Mouse (Mus musculus) layer of hippocampus, postnatal 36 days (tissue): ENCODE results near the gene Camta1. TPM values are rescaled to one million over a fixed set of nuclear protein-coding genes. Genes with fewer than 3 reads are reported as not detected.

Experiments
- DNase-seq, 2 experiments: peaks; one replicate each; pipeline ENCODE4 v3.0.0; 2022
- total RNA-seq, 2 experiments: library from RNA; stranded (reverse); gene quantifications; 2 replicates each; pipeline ENCODE4 v1.2.3; 2021

The Camta1 gene
- total RNA-seq, 2 experiments from 2014 or later: 279 to 294 TPM

DNA sequence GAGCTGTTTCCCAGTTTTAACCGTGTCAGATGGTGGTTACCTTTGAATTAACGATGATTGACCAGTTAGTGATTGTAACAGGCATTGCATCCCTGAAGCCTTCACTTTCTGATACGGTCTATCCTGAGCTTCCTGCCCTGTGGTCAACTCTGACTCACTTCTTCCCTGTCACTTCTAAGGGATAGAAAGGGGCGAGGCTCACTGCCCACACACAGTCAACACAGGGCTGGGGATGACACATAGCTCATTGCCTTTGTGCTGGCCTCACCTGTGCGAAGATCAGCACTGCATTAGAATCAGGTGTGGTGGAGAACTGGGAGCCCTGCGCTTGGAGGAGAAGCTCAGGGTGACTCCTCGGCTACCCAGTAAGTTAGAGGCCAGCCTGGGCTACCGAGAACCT lies 892.7 kb downstream of the Camta1 start:
- DNase-seq: no peak

DNA sequence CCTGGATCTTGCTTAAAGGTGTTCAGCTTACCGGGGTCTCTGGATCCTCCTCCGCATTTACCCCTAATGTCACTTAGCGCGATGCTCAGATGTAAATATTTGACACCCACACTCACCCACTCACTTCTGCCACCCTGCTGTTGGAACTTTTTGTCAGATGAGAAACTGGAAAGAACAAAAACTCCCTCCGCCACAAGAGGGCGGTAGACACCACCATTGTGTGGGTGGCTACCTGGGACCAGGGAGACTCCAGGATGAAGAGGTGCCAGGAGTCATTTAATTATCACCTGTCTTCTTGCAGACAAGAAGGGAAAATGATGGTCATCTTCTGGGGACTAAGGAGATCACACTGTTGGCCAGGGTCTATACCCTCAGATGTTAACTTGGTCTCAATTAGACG lies 895.1 kb downstream of the Camta1 start:
- DNase-seq: peak; percentile 51 to 73

GRCm38 (mm10) chr4:150965555-150965951 lies 896.1 kb downstream of the Camta1 start:
- no peak for DNase-seq

DNA sequence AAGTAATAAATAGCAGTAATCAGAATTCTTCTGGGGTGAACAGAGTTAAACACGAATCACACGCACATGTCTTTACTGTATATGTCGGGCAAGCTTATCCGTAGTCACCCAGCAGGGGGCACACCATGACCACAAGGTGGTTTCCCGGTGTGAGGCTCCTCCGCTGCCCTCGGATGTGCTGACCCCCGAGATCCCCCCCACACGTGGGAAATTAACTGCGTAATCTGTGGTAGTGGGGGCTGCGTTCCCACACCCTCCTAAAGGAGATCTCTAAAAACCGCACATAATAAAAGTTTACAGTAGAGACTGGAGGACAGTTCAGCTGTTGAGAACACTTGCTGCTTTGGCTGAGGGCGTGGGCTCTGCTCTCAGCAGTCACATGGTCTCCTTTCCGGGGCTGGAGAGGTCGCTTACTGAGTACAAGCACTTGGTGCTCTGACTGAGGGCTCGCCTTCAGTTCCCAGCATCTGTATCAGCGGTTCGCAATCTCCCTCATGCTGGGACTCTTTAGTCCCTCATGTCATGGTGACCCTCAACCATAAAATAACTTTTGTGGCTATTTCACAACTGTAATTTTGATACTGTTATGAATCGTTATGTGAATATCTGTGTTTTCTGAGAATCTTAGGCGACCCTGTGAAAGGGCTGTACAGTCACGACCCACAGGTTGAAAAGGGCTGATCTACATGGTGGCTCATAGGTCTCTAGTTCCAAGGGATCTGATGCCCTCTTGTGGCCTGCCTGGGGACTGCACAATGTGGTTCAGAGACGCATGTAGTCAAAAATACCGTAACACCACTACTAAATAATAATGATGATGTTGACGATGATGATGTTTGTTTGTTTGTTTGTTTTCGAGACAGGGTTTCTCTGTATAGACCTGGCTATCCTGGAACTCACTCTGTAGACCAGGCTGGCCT lies 896.8 kb downstream of the Camta1 start:
- peak; percentile 80 to 85 for DNase-seq

- no peak for DNase-seq
Observed at GRCm38 (mm10) chr4:150963711-150964110, 898.0 kb downstream of the Camta1 start.

GRCm38 (mm10) chr4:150962231-150962630 lies 899.4 kb downstream of the Camta1 start:
- no peak for DNase-seq

- DNase-seq: no peak
Observed at GRCm38 (mm10) chr4:150958536-150958935, 903.1 kb downstream of the Camta1 start.

DNA sequence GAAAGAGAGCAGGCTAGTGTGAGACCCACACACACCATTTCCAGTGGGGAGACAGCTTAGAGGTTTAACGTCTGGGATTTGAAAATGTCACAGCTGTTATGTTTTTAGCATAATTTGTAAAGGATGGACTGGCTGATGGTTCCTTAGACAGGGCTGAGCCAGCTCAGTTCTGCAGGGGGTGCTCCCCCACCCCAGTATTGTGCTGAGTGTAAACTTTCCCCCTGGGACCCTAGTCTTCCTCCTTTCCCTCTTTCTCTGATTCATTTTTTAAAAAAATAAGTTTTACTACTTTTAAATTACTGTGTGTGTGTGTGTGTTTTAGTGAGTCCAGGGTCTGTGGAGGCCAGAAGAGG lies 904.6 kb downstream of the Camta1 start:
- no peak for DNase-seq

DNA sequence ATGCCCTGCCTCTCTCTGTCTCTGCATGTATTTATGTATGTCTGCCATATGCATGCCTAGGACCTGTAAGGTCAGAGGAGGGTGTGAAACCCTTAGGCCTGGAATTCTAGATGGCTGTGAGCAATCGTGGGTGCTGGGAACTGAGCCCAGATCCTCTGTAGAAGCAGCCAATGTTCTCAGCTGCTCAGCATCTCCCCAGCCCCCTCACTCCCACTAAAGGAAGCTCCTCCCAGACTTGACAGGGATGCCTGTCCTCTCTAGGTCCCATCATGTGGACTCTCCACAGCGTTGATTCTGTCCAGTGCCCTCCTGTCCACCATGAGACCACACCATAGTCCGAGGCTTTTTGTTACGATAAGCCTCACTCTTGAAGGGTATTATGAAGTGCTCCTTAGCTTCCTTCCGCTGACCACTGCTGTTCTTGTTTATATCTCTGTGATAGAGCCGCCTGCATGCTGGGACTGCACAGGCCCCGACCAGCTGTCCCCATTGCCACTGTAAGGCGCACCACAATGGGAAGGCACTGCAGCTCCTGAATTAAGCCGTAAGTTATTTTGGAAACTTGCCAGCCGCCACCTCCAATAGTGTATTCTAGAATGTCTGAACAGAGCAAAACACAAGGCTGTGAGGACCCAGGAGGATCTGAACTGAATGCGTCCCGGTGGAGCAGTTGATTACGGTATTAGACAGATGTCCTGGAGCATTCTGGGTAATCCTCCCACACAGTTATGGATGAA lies 905.1 kb downstream of the Camta1 start:
- peak; percentile 23 to 45 for DNase-seq

- DNase-seq: no peak
Observed at GRCm38 (mm10) chr4:150950972-150951371, 910.7 kb downstream of the Camta1 start.

DNA sequence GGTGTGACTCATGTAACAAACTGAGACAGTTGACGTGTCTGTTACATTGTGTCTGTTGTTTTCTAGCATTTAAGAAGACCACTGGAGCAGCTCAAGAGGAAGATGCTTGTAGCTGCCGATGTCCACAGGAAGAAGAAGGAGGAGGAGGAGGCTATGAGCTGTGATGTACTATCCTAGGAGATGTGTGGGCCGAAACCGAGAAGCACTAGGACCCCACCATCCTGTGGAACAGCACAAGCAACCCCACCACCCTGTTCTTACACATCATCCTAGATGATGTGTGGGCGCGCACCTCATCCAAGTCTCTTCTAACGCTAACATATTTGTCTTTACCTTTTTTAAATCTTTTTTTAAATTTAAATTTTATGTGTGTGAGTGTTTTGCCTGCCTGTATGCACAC lies 917.0 kb downstream of the Camta1 start:
- DNase-seq: no peak

- no peak for DNase-seq
Observed at GRCm38 (mm10) chr4:150939991-150940651, 921.6 kb downstream of the Camta1 start.

DNA sequence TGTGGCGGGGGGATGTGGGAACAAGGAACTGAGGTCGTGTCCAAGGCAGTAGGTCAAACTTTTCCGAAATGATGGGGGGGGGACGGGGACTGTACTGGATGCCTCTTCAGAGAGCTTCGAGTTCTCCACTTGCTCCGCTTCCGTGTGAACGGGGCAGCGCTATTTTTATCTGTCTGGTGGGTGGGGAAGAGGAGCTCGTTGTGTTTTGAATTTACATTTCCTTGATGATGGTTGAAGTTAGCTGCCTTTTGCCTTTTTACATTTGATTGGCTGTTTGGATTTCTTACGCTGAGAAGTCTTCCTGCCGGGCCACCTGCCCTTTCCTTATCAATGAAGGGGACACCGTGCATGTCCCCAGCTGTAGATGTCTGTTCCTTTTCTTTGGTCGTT lies 923.6 kb downstream of the Camta1 start:
- DNase-seq: no peak

DNA sequence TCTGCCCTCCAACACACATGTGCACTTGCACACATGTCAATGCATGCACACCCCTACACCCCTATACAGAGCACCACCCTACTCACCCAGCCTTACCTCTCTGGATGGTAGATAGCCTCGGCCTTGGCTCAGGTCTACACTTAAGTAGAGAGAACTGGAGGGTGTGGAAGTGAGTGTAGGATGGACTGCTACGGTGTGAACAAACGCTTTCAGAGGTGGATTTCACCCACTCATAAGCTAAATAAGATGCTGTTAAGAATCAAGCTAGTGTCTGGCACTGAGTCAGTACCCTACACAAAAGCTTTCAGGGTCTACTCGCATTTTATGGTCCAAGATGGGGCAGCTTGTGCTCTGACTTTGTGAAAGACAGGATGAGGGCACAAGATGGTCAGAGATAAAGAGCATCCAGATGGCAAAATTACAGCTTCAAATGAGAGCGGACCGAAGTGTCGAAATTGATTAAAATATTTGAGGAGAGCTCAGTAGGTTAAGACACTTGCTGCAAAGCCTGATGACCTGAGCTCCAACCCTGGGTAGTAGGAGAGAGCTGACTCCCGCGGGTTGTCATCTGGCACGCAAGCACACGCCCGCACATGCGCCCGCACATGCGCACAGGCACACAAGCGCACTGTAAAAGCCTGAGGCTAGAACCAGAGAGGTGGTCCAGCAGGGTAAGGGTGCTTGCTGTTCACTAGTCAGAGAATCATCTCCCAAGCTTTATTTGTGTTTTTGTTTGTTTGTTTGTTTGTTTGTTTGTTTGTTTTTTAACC lies 924.2 kb downstream of the Camta1 start:
- DNase-seq: peak; percentile 41 to 59

- DNase-seq: no peak
Observed at GRCm38 (mm10) chr4:150933503-150933902, 928.2 kb downstream of the Camta1 start.

GRCm38 (mm10) chr4:150927789-150928188 lies 933.9 kb downstream of the Camta1 start:
- DNase-seq: no peak

DNA sequence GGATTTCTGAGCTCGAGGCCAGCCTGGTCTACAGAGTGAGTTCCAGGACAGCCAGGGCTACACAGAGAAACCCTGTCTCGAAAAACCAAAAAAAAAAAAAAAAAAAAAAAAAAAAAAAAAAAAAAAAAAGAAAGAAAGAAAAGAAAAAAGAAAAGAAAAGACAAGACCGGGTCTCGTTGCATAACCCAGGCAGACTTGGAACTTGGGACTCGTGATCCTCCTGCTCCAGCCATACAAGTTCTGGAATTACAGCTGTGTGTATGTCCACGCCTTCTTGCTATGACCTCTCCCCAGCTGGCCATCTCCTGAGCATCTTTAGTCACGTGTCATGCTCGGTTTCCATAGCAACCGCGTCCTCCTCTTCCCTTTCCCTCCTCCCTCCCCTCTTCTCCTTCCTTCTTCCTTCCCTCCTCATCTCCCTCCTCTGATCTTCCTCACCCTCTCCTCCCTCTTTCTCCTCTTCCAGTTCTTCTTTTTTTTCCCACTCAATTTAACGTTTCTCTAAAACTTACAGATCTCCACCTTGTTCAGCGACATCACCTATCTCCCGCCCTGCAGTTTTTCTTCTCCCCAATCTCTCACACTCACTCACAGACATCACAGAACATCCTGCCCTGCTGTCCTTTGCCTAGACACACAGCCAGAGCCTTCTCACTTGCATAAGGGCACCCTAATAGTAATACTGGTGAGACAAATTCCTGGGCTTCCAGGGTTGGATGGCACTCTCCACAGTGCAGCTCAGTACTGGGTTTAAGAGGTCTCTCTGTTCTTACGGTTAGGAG lies 934.6 kb downstream of the Camta1 start:
- no peak for DNase-seq

DNA sequence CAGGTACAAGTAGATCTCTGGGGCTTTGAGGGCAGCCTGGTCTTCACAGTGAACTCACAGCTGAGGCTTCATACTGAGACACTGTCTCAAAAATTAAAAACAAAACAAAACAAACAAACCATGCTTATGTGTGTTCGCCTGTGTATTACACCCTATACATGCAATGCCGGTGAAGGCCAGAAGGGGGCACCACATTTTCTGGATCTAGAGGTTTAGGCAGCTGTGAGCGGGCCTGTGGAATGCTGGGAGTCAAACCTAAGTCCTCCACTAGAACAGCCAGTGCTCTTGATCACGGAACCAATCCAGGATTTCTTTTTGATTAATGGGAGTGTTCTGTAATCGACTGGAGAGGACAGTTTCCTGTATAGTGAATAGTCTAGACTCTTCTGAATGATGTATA lies 935.8 kb downstream of the Camta1 start:
- DNase-seq: no peak

DNA sequence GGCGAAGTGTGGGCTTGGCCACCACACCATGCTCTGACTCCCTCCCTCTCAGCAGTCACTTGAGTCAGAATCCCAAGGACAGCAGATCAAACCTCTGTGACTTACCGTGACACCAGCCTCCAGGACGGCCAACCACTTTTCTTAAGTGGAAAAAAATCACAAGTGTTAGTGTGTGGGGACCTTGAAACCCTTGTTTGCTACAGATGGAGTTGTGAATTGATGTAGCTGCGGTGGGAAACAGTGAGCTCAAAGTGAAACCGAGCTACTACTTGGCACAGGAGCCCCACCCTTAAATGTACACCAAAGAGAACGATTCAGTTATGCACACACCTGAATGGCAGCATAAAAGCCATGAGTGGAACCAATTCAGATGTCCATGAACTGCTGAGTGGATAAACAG lies 936.7 kb downstream of the Camta1 start:
- no peak for DNase-seq

- DNase-seq: no peak
Observed at GRCm38 (mm10) chr4:150924308-150924707, 937.4 kb downstream of the Camta1 start.

DNA sequence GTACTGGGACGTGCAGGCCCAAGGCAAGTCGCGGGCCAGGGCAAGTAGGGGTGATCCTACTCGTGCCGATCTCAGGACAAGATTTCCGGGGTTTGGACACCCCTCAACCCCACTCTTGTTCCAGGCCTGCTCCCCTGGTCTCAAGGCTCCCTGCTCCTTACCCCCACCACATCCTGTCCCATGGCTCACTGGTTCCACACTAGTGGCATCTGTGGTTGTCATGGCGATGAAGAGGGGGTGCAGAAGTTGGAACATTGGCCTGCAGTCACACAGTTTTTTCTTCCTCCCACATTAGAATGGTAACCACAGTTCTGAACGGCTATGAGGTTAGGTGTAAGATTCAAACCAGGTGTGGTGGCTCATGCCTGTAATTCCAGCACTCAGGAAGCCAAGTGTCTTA lies 940.5 kb downstream of the Camta1 start:
- DNase-seq: no peak
